Mouse (Mus musculus): ENCODE measurements around the gene Arl10.

- no peak for TF ChIP-seq MEF2A (IDR thresholded peaks at IDR 0.05; ENCODE audit: extremely low read depth, insufficient replicate concordance, low read depth, low read length, poor library complexity, severe bottlenecking)
- no peak for TF ChIP-seq MYC (IDR thresholded peaks at IDR 0.05; ENCODE audit: low read depth, low read length)
- peak; percentile 63; the same call in 1 of the 2 replicates for TF ChIP-seq GATA1 (IDR thresholded peaks at IDR 0.05; ENCODE audit: low read depth, low read length)
- TF ChIP-seq NELFE (IDR thresholded peaks at IDR 0.05; ENCODE audit: low read depth, low read length) = no peak
- peak in 1 of 2 experiments; percentile 38; a peak in 1 of 4 replicates for TF ChIP-seq POLR2A (IDR thresholded peaks at IDR 0.05; ENCODE audit: control insufficient read depth in 1 of 2, insufficient read depth in 1 of 2, low read depth in 1 of 2, low read length in 2 of 2, poor library complexity in 1 of 2)
- TF ChIP-seq CTCF (IDR thresholded peaks at IDR 0.05 in 2 of 3, conservative IDR thresholded peaks at IDR 0.05 in 1 of 3; ENCODE audit: control insufficient read depth in 1 of 3, insufficient read depth in 1 of 3, low read depth in 2 of 3, low read length in 3 of 3, poor library complexity in 1 of 3, severe bottlenecking in 1 of 3) = no peak
- TF ChIP-seq TAL1 (IDR thresholded peaks at IDR 0.05; ENCODE audit: low read length) = no peak
- TF ChIP-seq TBP (IDR thresholded peaks at IDR 0.05; ENCODE audit: low read depth, low read length) = no peak
- TF ChIP-seq ELF1 (IDR thresholded peaks at IDR 0.05; ENCODE audit: low read depth, low read length) = no peak
- no peak for TF ChIP-seq ZKSCAN1 (IDR thresholded peaks at IDR 0.05; ENCODE audit: low read depth, low read length)
- no peak for TF ChIP-seq SIN3A (IDR thresholded peaks at IDR 0.05; ENCODE audit: low read length)
- TF ChIP-seq BHLHE40 (IDR thresholded peaks at IDR 0.05; ENCODE audit: borderline replicate concordance, low read depth, low read length) = no peak
Observed at GRCm38 (mm10) chr13:54589414-54589995, 14.7 kb downstream of the Arl10 start.
